Mouse (Mus musculus): ENCODE measurements at regions not wholly inside any gene's neighbourhood (a gene's known extent, or its start where the extent isn't known, plus 50 kb on each side); places are given as distances from the start of the nearest gene placed in this dataset.

GRCm38 (mm10) chr10:21763017-21763964 is 118.7 kb upstream of the Sgk1 start:
- H3K4me1 ChIP-seq (ENCODE audit: insufficient read depth, low read depth, low read length): no peaks in the 10 kb centered on the region
- no peak overlapping the region for H3K4me3 ChIP-seq (ENCODE audit: low read depth, low read length)
- ATAC-seq: no peak
- no peaks in the 10 kb centered on the region for H3K36me3 ChIP-seq (ENCODE audit: insufficient read depth, low read length)
- WGBS: 89% methylated on average over 17 of the region's 17 CpGs
- TF ChIP-seq EP300 (IDR thresholded peaks at IDR 0.05) (no peak), CTCF (IDR thresholded peaks at IDR 0.05) (no peak)
- H3K27me3 ChIP-seq (replicated peaks; ENCODE audit: insufficient read depth, low read length): no peaks in the 10 kb centered on the region
- no peaks in the 10 kb centered on the region for H3K9me3 ChIP-seq (ENCODE audit: low read length)
- H3K27ac ChIP-seq (ENCODE audit: low read length): no peak overlapping the region
- no peak overlapping the region for H3K9ac ChIP-seq (replicated peaks; ENCODE audit: low read depth)
- no peak overlapping the region for H3K4me2 ChIP-seq (replicated peaks; ENCODE audit: low read depth, low read length)
- no peak for DNase-seq (ENCODE audit: low spot score)

DNA sequence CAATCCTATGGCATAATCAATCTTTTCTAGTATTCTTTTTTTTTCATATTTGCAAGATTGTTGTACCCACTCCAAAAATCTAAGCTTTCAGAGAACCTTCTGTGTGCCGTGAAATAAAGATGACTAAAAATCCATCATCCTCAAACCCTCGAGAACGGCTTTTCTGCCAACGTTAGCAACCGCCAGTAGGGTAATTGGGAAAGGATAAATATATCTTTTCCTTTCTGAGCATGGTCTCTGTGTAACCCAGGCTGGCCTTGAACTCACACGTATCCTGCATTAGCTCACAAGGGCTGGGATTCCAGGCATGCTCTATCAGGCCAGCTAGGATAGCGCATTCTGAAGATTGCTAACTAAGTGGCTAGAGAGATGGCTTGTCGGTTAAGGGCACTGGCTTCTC is 117.9 kb upstream of the Sgk1 start:
- no peaks in the 10 kb centered on the region for H3K36me3 ChIP-seq (ENCODE audit: insufficient read depth, low read length)
- WGBS: 78% methylated on average over 8 of the region's 8 CpGs
- no peak for TF ChIP-seq CTCF (IDR thresholded peaks at IDR 0.05)
- no peak for TF ChIP-seq EP300 (IDR thresholded peaks at IDR 0.05)

GRCm38 (mm10) chr10:21764891-21765290 is 117.1 kb upstream of the Sgk1 start:
- no peak for TF ChIP-seq CTCF (IDR thresholded peaks at IDR 0.05)
- no peak for TF ChIP-seq EP300 (IDR thresholded peaks at IDR 0.05)
- Histone ChIP-seq H3K9ac (replicated peaks; ENCODE audit: low read depth) (no peak overlapping the region), H3K27me3 (replicated peaks; ENCODE audit: insufficient read depth, low read length) (no peaks in the 10 kb centered on the region), H3K4me1 (ENCODE audit: insufficient read depth, low read depth, low read length) (no peaks in the 10 kb centered on the region), H3K4me2 (replicated peaks; ENCODE audit: low read depth, low read length) (no peak overlapping the region), H3K9me3 (ENCODE audit: low read length) (no peaks in the 10 kb centered on the region), H3K4me3 (ENCODE audit: low read depth, low read length) (no peak overlapping the region), H3K27ac (ENCODE audit: low read length) (no peak overlapping the region), H3K36me3 (ENCODE audit: insufficient read depth, low read length) (no peaks in the 10 kb centered on the region)
- no peak for ATAC-seq
- no peak for DNase-seq (ENCODE audit: low spot score)
- 79% methylated on average over 13 of the region's 13 CpGs for WGBS

More for the DNA sequence above, 117.9 kb upstream of the Sgk1 start:
- Histone ChIP-seq H3K9ac (replicated peaks; ENCODE audit: low read depth) (no peak overlapping the region), H3K4me3 (ENCODE audit: low read depth, low read length) (no peak overlapping the region), H3K27ac (ENCODE audit: low read length) (no peak overlapping the region), H3K4me1 (ENCODE audit: insufficient read depth, low read depth, low read length) (no peaks in the 10 kb centered on the region), H3K9me3 (ENCODE audit: low read length) (no peaks in the 10 kb centered on the region), H3K4me2 (replicated peaks; ENCODE audit: low read depth, low read length) (no peak overlapping the region), H3K27me3 (replicated peaks; ENCODE audit: insufficient read depth, low read length) (no peaks in the 10 kb centered on the region)
- DNase-seq (ENCODE audit: low spot score) (no peak), ATAC-seq (no peak)

- H3K4me3 ChIP-seq (ENCODE audit: low read depth, low read length): no peak overlapping the region
- WGBS: 68% methylated on average over 4 of the region's 4 CpGs
- H3K4me2 ChIP-seq (replicated peaks; ENCODE audit: low read depth, low read length): no peak overlapping the region
- H3K27me3 ChIP-seq (replicated peaks; ENCODE audit: insufficient read depth, low read length): no peaks in the 10 kb centered on the region
- H3K9me3 ChIP-seq (ENCODE audit: low read length): no peaks in the 10 kb centered on the region
- no peak overlapping the region for H3K9ac ChIP-seq (replicated peaks; ENCODE audit: low read depth)
- TF ChIP-seq EP300 (IDR thresholded peaks at IDR 0.05) (no peak), CTCF (IDR thresholded peaks at IDR 0.05) (no peak)
- no peaks in the 10 kb centered on the region for H3K4me1 ChIP-seq (ENCODE audit: insufficient read depth, low read depth, low read length)
- DNase-seq (ENCODE audit: low spot score) (no peak), ATAC-seq (no peak)
- H3K36me3 ChIP-seq (ENCODE audit: insufficient read depth, low read length): no peaks in the 10 kb centered on the region
- no peak overlapping the region for H3K27ac ChIP-seq (ENCODE audit: low read length)
Observed at GRCm38 (mm10) chr10:21773548-21773947, 108.4 kb upstream of the Sgk1 start.

DNA sequence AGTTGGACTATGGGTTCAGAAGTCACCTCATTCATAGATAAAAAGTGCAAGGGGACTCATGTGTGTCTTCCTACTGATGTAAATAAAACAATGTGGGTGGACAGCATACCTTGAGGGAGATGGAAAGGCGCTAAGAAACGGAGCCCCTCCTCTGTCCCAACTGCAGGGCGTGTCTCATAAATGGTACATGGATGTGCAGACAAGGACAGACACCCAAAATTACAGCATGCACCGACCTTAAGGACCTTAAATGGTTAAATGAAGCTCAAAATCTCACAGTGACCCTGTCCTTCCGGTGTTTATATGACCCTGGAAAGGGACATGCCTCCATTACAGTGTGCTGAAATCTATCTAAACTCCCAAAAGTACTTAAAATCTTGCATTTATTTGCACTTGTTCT is 106.5 kb upstream of the Sgk1 start:
- H3K4me3 ChIP-seq (ENCODE audit: low read depth, low read length): no peak overlapping the region
- DNase-seq (ENCODE audit: low spot score): no peak
- no peak for TF ChIP-seq EP300 (IDR thresholded peaks at IDR 0.05)
- no peak for TF ChIP-seq CTCF (IDR thresholded peaks at IDR 0.05)
- no peak for ATAC-seq
- no peaks in the 10 kb centered on the region for H3K27me3 ChIP-seq (replicated peaks; ENCODE audit: insufficient read depth, low read length)
- no peaks in the 10 kb centered on the region for H3K9me3 ChIP-seq (ENCODE audit: low read length)
- H3K36me3 ChIP-seq (ENCODE audit: insufficient read depth, low read length): no peaks in the 10 kb centered on the region
- H3K4me1 ChIP-seq (ENCODE audit: insufficient read depth, low read depth, low read length): no peaks in the 10 kb centered on the region
- H3K4me2 ChIP-seq (replicated peaks; ENCODE audit: low read depth, low read length): no peak overlapping the region
- no peak overlapping the region for H3K27ac ChIP-seq (ENCODE audit: low read length)
- no peak overlapping the region for H3K9ac ChIP-seq (replicated peaks; ENCODE audit: low read depth)
- WGBS: 76% methylated on average over 5 of the region's 5 CpGs

DNA sequence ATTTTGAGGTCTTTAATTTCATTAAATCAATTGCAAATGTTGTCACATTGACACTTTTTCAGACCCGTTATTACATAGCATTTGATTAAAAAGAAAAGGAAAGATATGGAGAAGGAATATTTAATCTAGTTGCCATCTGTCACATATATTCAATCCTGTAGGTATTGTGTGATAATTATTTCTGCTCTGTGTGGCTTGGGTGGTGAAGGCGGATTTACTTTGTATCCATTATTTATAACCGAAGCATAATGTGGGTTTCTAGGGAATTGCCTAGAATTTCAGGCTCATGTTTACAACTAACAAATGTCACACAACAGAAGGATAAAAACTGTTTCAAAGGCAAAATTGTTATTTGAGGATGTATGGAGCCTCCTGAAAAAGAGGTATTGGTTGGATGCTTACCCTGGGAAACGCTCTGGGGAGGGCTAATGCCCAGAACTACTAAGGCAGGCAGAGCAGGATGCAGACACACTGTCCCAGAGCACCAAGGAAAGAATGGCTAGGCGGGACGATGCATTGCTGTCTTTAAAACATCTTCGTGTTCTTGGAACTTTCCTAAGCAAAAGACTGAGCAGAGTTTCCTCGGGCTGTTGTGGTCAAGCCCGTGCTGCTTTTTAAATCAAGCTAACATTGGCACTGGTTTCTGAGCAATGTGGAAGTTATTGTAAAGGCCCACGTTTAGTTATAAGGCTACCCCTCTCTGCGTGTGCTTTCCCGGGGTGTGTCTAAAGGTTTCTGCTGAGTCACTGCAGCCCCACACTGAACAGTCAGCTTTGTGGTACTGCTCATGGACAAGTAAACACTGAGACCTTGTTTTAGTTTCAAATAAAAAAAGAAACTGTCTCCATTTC is 105.8 kb upstream of the Sgk1 start:
- H3K4me1 ChIP-seq (ENCODE audit: insufficient read depth, low read depth, low read length): no peaks in the 10 kb centered on the region
- ATAC-seq: no peak; the same call in 1 of the 2 replicates
- no peaks in the 10 kb centered on the region for H3K36me3 ChIP-seq (ENCODE audit: insufficient read depth, low read length)
- H3K9ac ChIP-seq (replicated peaks; ENCODE audit: low read depth): no peak overlapping the region
- DNase-seq (ENCODE audit: low spot score): no peak
- WGBS: 55% methylated on average over 12 of the region's 12 CpGs
- TF ChIP-seq CTCF (IDR thresholded peaks at IDR 0.05) (no peak), EP300 (IDR thresholded peaks at IDR 0.05) (no peak)
- no peak overlapping the region for H3K4me2 ChIP-seq (replicated peaks; ENCODE audit: low read depth, low read length)
- no peak overlapping the region for H3K27ac ChIP-seq (ENCODE audit: low read length)
- H3K27me3 ChIP-seq (replicated peaks; ENCODE audit: insufficient read depth, low read length): no peaks in the 10 kb centered on the region
- no peaks in the 10 kb centered on the region for H3K9me3 ChIP-seq (ENCODE audit: low read length)
- no peak overlapping the region for H3K4me3 ChIP-seq (ENCODE audit: low read depth, low read length)

All from lung, postnatal 0 days (tissue).